Mouse (Mus musculus) 416B (cell line): ENCODE data around the gene Fkbp6.

Experiments
- DNase-seq: peaks from one replicate; pipeline ENCODE4 v3.0.0; 2011; ENCODE audit warnings: low read depth

Gene Fkbp6

DNA sequence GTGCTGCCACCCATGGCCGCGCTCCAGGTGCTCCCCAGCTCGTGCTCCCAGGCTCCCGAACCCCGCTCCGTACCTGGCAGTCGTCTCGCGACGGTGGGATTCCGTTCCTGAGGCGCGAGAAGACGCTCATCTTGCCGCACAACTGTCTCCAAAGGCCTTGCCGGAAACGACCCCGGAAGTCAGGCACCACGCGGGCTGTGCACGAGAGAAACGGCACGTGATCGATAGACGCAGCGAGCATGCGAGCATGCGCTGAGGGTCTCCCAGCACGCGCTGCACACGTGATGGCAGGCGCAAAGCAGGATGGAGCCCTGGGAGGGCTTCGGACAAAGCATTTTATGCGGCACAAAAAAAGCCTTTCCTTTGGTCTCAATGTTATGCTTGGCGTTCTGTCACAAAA is at the start of gene Fkbp6:
Fkbp6 (minus strand) TSS at position 183 of the 400 bp plus-strand sequence.
- no peak for DNase-seq

DNA sequence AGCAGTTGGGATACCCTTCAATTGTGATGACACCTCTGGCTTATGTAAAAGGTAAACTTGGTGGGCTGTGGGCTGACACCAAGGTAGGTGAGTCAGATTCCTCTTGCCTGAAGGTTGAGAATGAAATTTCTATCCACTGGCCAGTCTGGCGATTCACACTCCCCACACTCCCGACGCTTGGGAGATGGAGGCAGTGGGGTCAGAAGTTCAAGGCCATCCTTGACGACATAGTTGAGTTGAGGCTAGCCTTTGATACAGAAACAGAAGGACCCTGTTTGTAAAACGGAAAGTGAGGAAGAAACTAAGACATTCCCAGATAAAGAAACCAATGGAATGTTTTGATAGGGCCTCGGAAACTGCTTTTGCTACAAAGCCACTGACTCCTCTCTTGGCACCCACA is 49.5 kb upstream of the Fkbp6 start:
- DNase-seq, result peak; percentile 39

DNA sequence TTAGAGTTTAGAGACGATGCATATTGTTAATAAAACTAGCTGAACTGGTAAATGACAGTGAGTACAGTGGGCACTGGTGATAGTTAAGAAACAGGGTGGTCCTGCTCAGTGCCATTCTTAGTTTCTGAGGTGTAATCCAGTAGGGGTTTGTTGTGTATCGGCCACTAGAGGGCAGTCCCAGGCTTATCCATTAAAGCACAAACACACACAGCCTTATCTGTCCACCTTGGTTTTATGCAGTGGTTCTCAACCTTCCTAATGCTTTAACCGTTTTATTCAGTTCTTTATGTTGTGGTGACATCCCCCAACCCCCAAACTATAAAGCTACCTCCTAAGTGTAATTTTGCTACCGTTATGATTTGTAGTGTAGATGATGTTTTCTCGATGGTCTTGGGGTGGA is 46.0 kb upstream of the Fkbp6 start:
- peak; percentile 89 for DNase-seq

DNA sequence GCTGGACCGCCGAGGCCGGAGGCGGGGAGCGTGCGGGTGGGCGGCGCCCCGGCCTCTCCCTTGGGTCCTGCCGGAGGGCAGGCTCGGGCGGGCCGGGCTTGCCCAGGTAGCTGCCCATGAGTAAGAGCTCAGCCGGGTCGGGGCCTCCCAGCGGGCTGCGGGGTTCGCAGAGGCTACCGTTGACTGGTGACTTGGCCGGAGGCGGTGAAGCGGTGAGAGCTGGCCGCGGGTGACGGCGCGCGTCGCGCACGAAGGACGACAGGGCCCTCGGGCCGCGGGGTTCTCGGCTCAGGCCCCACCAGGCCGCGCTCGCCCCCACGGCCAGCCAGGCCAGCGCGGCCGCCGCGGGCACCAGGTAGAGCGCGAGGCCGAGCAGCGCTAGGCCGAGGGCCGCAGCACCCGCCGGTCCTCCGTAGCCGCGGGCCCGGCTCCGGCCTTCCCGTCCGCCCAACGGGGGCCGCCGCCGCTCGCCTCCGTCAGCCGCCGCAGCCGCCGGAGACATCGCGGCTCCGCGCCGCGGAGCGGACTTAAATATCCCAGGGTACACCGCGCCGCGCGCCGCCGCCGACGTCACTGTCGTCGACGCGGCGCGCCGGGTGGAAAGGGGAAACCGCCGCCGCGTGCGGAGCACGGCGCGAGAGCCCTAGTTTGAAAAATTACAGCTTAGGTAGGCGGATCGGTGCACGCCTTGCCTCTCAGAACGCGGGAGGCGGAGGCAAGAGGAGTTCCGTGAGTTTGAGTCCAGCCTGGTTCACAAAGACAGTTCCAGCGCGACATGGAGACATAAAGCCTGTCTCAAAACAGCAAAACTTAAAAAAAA is 44.4 kb upstream of the Fkbp6 start, which contains the start of gene Pom121:
Pom121 (minus strand) TSS at position 543 of the 820 bp plus-strand sequence.
- peak; percentile 91 for DNase-seq

DNA sequence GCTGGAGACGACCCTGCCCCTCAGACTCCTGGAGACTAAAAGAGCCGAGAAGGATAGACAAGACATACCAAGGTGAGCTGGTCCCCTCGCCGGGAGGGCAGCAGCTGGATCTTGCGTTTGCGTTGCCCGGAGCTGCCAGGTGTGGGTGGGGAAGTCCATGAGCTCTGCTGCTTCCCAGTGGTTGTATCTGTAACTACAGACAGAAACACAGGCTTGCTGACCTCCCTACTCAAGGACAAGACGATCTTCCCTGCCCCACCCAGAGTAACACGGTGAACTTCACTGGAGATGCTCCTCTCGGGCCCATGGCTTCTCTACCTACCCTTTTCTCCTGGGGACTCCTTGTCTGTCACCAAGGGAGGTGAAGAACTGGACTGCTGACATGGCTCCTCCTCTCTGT is 33.9 kb upstream of the Fkbp6 start:
- no peak for DNase-seq

DNA sequence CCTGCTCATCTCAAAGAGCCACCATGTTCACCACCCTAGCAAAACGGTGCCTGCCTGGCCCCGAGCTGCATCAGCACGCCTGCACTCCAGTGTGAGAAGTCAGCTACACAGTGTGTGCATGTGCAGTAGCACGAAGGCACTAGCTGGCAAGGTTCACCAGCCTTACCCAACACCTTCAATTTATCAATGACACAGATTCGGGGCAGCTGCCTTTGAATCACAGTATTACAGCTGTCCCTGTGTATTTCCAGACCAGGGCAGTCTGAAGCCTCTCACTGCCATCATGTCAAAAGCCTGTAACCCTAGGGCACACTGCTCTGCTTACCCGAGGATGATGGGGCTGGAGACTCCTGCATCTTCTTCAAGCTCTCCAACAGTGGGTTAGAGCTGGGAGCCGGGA is 32.9 kb upstream of the Fkbp6 start:
- no peak for DNase-seq

DNA sequence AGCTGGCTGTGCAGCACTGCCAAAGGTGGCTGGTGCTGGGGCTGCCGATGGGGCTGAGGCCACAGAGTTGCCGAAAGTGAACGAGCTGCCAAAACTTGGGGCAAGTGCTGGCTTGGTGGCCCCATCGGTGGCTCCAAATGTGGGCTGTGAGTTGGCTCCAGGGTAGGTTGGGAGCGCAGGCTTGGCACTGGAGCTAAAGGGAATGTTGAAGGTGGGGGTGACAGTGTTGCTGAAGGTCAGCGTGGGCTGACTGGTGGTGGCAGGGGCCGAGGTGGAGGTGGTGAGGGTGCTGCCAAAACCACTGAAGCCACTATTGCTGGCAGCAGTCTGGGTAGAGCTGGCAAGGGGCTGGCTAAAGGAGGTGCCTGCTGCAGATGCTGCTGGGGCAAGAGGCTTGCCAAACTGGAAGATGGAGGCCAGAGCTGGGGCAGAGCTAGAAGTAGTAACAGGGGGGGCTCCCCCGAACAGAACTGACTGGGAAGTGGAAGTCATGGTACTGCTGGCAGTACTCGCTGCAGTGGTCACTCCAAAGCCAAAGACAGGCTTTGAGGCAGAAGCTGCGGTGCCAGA is 31.6 kb upstream of the Fkbp6 start:
- no peak for DNase-seq

DNA sequence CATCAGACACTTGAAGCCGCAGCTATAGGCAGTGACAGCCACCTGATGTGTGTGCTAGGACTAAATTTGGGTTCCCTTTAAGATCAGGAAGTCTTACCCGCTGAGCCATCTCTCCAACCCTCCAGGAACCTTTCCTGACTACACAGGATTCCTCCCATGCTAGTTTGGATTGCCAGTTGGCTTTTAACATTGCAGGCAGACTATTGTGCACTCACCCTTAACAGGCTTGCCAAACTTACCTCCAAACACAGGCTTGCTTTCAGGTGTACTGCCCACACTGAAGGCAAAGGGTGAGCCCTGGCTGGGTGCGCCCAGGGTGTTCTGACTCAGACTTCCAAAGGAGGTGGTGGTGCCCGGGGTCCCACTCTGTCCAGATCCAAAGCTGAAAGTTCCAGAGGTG is 30.8 kb upstream of the Fkbp6 start:
- no peak for DNase-seq

DNA sequence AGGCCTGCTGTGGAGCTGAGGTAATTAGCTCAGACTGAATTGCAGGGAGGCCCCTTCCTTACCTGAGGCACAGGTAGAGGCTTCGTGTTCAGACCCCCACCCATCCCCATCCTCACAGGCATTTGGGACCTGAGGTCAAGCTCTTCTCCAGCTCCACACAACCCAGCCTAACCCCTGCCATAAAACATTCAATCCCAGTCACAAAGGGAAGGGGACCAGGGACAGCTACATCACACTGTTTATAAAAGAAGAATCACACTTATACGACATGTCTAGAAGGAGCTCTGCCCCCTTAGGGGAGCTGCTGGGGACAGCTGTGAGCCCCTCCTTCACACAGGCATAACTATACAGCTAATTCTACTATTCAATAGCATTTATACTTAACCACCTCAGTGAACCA is 26.5 kb upstream of the Fkbp6 start:
- DNase-seq, result no peak

DNA sequence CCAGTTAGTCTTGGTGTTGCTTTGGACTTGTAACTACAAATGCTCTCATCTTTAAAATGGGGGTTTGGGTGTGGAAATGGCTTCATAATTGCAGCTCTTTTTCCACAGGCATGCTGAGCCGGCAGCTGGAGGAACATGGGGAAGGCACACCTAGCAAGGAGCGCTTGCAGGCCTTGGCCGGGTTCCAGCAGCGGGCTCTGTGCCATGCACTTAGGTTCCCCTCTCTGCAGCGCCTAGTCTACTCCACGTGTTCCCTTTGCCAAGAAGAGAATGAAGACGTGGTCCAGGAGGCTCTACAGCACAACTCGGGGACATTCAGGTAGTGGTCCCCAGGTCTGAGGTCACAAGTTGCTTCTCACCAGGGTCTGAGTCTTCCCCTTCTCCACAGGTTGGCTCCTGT is 25.3 kb upstream of the Fkbp6 start:
- DNase-seq, result no peak

DNA sequence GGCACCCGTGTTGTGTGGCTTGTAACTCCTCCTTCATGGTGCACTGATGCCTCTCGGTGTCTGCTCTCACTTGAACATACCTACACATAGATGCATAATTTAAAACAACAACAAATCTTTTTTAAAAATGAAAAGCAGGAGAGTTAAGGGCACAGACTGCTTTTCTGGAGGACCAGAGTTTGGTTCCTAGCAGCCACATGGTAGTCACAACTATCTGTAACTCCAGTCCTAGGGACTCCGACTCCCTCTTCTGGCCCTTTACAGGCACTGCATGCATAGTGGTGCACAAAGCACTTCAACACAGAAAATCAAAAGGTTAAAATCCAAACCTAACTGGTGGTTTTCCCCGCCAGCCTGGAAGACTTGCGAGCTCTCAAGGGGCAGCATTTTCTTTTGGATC is 23.8 kb upstream of the Fkbp6 start:
- DNase-seq, result no peak

DNA sequence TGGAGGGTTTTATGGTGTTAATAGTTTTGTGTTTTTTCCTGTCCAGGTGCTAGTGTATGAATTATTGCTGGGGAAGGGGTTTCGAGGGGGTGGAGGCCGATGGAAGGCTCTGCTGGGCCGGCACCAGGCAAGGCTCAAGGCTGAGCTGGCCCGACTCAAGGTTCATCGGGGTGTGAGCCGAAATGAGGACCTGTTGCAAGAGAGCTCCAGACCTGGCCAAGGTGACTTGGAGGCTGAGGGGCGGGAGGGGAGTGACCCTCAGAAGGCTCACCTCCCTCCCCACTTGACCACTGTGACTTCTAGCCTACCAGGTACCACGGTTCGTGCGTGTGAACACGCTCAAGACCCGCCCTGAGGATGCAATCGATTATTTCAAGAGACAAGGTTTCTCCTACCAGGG is 21.4 kb upstream of the Fkbp6 start:
- no peak for DNase-seq

DNA sequence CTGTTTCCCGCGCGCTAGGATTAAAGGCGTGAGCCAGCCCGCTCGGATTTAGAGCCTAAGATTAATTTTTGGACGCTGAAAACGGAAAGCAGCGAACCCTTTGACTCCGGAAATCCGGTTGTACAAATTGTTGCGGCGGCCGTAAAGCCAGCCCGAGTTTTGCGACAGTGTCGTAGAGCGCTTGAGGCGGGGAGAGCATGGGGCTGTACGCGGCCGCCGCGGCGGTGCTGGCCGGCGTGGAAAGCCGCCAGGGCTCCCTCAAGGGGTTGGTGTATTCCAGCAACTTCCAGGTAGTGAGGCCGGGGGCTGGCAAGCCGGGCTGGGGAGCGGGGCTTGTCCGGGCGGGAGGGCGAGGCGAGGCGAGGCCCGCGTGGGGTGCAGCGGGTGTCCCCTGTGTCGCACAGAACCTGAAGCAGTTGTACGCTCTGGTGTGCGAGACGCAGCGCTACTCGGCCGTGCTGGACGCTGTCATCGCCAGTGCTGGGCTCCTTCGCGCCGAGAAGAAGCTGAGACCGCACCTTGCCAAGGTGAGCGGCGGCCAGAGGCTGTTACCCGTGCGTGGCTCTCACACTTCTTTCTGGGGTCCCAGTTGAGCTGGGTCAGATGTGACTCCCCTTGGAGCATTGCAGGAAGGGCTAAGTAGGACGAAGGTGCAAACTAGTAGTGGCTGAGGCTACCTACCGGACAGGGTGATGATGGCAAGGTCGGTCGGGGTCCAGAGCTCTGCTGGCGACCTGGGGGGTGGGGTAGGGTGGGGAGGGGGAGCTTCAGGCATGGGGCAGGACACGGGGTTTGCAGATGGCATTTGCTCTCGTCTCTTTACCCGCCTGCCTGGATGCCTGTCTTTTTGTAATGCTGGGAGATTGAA is 20.2 kb upstream of the Fkbp6 start, which contains the start of gene Nsun5:
Nsun5 (plus strand) TSS at position 167 of the 868 bp plus-strand sequence.
- peak; percentile 97 for DNase-seq

DNA sequence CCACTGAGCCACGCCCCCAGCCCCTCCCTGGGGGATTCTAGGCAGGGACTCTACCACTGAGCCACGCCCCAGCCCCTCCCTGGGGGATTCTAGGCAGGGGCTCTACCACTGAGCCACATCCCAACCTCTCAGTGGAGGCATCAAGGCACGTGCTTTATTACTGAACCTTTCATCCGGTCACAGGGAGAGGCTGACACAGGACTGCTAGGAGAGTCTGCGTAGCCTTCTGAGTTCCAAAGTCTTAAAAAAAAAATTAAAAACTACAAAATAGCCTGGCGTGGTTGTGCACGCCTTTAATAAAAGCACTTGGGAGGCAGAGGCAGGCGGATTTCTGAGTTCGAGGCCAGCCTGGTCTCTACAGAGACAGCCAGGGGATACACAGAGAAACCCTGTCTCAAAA is 19.4 kb upstream of the Fkbp6 start:
- DNase-seq, result peak; percentile 51

DNA sequence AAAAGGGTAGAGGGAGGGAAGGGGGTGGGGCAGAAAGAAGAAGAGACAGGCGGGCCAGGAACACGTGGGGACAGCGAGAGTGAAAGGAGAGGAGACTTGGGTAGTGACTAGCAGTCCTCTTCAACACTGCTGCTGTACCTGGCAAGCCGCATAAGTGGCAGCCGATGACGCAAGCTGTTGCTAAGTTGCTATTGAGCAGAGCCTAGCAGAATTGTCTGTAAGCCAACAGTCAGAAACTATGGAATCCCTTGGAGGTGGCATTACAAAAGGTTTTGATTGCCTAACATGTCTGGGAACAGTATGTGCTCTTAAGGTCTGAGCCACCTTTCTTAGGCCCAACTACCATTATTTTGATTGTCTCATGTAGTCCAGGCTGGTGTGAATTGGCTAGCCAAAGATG is 18.5 kb upstream of the Fkbp6 start:
- peak; percentile 26 for DNase-seq

DNA sequence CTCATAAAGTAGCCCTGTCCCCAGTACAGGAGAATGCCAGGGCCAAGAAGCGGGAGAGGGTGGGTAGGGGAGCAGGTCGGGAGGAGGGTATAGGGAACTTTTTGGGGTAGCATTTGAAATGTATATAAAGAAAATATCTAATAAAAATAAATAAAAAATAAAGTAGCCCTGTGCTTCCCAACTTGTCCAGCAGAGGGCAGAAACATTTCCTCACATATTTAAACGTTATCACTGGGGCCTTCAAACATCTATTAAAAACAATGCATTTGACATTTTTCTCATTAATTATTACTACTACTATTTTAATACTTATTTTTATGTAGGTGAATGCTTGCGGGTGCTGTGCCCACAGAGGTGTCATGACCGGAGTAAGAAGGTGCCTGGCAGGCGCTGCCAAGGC is 18.0 kb upstream of the Fkbp6 start:
- peak; percentile 54 for DNase-seq

DNA sequence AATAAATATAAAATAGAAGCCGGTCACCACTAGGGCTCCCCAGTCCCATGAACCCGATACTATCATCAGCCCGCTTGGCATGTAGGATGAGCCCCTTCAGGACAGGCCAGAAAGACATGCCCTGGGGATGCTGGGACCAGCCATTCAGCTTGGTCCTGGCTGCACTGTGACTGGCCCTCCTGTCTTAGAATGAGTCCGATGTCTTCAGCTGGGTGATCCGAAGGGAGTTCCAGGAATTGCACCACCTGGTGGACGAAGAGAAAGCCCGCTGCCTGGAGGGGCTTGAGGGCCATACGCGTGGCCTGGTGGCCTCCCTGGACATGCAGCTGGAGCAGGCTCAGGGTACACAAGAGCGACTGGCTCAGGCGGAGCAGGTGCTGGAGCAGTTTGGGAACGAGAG is 13.7 kb upstream of the Fkbp6 start:
- peak; percentile 21 for DNase-seq

DNA sequence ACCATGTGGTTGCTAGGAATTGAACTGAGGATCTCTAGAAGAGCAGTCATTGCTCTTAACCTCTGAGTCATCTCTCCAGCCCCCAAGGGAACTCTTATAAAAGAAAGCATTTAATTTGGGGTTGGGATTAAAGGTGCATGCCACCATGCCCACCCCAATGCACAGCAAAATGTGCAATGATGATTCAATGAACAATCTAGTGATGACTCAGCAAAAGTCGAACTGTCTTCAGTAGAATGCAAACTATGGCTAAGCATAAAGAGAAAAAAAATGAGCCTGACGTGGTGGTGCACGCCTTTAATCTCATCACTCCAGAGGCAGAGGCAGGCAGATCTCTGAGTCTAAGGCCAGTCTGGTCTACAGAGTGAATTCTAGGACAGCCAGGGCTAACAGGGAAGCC is 12.7 kb upstream of the Fkbp6 start:
- DNase-seq, result no peak

DNA sequence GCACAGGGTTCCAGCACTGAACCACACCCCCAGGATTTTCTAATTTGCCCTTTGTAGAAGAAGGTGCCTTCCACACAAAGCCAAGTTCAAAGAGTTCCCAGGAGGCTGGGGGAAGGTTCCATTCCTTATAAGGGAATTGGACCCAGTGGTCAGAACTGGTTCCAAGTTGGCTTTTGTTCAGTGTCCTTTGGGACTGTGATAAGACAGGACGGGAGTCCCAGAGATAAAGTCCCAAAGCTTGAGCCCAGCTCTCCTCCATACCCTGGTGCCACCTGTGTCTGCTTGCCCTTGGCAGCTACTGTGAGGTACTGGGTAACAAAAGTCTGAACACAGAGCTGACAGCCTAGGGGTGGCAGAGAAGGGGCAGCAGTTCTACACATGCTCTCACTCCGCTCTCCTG is 9.9 kb upstream of the Fkbp6 start:
- DNase-seq, result no peak

DNA sequence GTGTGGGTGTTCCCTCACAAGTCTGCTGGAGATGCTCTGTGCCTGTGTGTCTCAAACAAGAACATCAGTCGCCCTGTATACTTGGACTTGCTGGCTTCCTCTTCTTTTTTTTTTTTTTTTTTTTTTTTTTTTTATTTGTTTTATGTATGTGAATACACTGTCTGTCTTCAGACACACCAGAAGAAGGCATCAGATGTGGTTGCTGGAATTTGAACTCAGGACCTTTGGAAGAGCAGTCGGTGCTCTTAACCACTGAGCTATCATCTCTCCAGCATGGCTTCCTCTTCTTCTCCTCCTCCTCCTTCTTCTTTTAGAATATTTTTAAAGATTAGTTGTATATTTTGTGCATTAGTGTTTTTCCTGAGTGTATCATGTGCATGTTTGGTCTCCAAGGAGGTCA is 7.7 kb upstream of the Fkbp6 start:
- no peak for DNase-seq

DNA sequence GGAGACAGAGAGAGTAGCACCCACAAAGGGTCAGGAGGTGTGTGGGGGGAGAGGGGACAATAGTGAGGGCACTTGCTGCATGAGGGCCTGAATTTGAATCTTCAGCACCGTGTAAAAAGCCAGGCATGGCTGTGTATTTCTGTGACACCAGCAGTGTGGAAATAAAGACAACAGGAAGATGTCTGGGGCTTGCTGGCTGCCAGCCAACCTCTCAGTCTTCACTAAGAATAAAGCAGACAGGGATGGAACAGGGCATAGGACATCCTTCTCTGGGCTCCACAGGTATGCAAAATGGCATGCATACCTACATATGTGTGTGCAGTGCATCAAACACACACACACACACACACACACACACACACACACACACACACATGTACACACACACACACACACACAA is 6.2 kb upstream of the Fkbp6 start:
- peak; percentile 36 for DNase-seq

DNA sequence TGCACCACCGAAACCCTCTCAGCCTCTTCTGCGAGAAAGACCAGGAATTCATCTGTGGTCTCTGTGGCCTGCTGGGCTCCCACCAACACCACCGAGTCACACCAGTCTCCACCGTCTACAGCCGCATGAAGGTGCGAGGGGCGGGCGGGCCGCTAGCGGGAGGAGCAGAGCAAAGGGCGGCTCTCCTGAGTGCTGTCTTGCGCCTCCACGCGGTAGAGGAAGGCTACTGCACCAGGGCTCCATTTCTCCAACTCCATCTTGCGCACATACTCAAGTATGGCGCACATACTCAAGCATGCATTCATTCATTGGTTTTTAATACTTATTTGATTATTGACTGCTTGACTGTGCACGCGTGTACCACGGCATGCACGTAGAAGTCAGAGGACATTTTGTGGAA is 3.7 kb upstream of the Fkbp6 start:
- DNase-seq, result no peak

DNA sequence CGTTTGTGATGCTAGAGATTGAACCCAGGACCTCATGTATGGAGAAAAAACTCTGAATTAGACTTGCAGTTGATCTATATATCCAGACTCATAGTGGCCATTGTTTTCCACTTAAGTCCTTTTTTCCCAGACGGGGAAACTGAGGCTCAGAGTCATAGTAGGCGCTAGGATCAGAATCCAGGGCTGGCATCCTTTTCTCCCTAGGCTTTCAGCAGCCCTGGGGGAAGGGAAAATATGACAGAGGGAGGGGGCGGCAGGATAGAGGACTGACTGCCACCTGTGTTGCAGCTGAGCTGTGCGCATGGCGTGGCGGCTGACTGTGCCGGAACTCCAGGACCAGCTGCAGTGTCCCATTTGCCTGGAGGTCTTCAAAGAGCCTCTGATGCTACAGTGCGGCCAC is 3.2 kb upstream of the Fkbp6 start, which contains the start of gene Trim50:
Trim50 (plus strand) TSS at position 301 of the 400 bp plus-strand sequence.
- no peak for DNase-seq
